Mouse (Mus musculus) embryonic facial prominence, embryonic 15.5 days (tissue): ENCODE results near the gene Nktr. TPM values are rescaled to one million over a fixed set of nuclear protein-coding genes. Genes with fewer than 3 reads are reported as not detected.

Experiments
- ATAC-seq: fragments of 200-750 bp; cut with Nextera tagmentation; 2 replicates; pipeline ENCODE4 v1.8.0; 2017; ENCODE audit warnings: low read depth, moderate TSS enrichment; ENCODE audit not compliant: insufficient number of reproducible peaks, low FRiP score, low TSS enrichment
- H3K27ac ChIP-seq: fragments of 300-500 bp; sonication (generic); replicated peaks from 2 replicates; pipeline ENCODE4 v1.5.1; 2015; ENCODE audit warnings: mild to moderate bottlenecking, inconsistent platforms
- H3K27me3 ChIP-seq: fragments of 300-500 bp; sonication (generic); 2 replicates; pipeline ENCODE4 v1.6.1; 2015; ENCODE audit warnings: inconsistent platforms
- H3K36me3 ChIP-seq: fragments of 300-500 bp; sonication (generic); 2 replicates; pipeline ENCODE4 v1.6.1; 2015; ENCODE audit warnings: mild to moderate bottlenecking, inconsistent platforms
- H3K4me1 ChIP-seq: fragments of 300-500 bp; sonication (generic); 2 replicates; pipeline ENCODE4 v1.6.1; 2015; ENCODE audit warnings: inconsistent platforms
- H3K4me2 ChIP-seq: fragments of 300-500 bp; sonication (generic); replicated peaks from 2 replicates; pipeline ENCODE4 v1.6.1; 2015; ENCODE audit warnings: mild to moderate bottlenecking, inconsistent platforms
- H3K4me3 ChIP-seq: fragments of 300-500 bp; sonication (generic); replicated peaks from 2 replicates; pipeline ENCODE4 v1.5.1; 2015; ENCODE audit warnings: mild to moderate bottlenecking, inconsistent platforms
- H3K9ac ChIP-seq: fragments of 300-500 bp; sonication (generic); 2 replicates; pipeline ENCODE4 v1.6.1; 2015; ENCODE audit warnings: inconsistent platforms
- H3K9me3 ChIP-seq: fragments of 300-500 bp; sonication (generic); replicated peaks from 2 replicates; pipeline ENCODE4 v1.6.1; 2016; ENCODE audit warnings: inconsistent platforms
- WGBS: fragments of 180-500 bp; shearing (Covaris S2); methylation state at CpG from one replicate; pipeline ENCODE4 v1.1.7; 2015; 5-methylcytosine and 5-hydroxymethylcytosine counted together
- polyA plus RNA-seq: library from polyadenylated mRNA; unstranded; fragments of >200 nt; fragmentation: Nextera tagmentation; extraction: Ambion mirVana; gene quantifications from 2 replicates; pipeline ENCODE4 v1.2.1, GENCODE M21; 2015

Nktr gene
- polyA plus RNA-seq, 1 experiment from 2014 or later, result 66.5 TPM

DNA sequence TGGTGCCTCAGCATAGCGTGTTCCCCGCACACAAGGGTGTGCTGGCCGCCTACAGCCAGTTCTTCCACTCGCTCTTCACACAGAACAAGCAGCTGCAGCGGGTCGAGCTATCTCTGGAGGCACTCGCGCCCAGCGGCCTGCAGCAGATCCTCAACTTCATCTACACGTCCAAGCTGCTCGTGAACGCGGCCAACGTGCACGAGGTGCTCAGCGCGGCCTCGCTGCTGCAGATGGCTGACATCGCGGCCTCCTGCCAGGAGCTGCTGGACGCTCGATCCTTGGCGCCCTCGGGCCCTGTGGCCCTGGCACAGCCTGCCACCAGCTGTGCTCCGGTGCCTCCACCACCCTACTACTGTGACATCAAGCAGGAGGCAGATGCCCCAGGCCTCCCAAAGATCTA is 43.8 kb downstream of the Nktr start:
- Histone ChIP-seq H3K9ac (no peak overlapping the region), H3K27ac (no peak overlapping the region), H3K27me3 (no peaks in the 10 kb centered on the region), H3K9me3 (no peaks in the 10 kb centered on the region), H3K36me3 (peaks cover 55% of the 10 kb centered on the region), H3K4me3 (no peak overlapping the region), H3K4me1 (peaks cover 62% of the 10 kb centered on the region), H3K4me2 (no peak overlapping the region)
- ATAC-seq, result no peak
- WGBS, result 88% methylated on average over 25 of the region's 25 CpGs

GRCm38 (mm10) chr9:121763716-121764115 is 44.7 kb downstream of the Nktr start:
- no peak overlapping the region for H3K27ac ChIP-seq
- H3K4me3 ChIP-seq, result no peak overlapping the region
- no peak overlapping the region for H3K9ac ChIP-seq
- WGBS, result 86% methylated on average over 19 of the region's 19 CpGs
- H3K4me1 ChIP-seq, result peaks cover 58% of the 10 kb centered on the region
- H3K4me2 ChIP-seq, result no peak overlapping the region
- H3K27me3 ChIP-seq, result no peaks in the 10 kb centered on the region
- no peak for ATAC-seq
- H3K9me3 ChIP-seq, result no peaks in the 10 kb centered on the region
- H3K36me3 ChIP-seq, result peaks cover 61% of the 10 kb centered on the region

GRCm38 (mm10) chr9:121765166-121765855 is 46.3 kb downstream of the Nktr start:
- H3K4me3 ChIP-seq, result no peak overlapping the region
- H3K27me3 ChIP-seq, result no peaks in the 10 kb centered on the region
- H3K9me3 ChIP-seq, result no peaks in the 10 kb centered on the region
- H3K27ac ChIP-seq, result 0 out of 2 replicates have a peak overlapping the region, but pooled peaks have one; percentile 22
- peaks cover 61% of the 10 kb centered on the region for H3K36me3 ChIP-seq
- WGBS, result 81% methylated on average over 16 of the region's 16 CpGs
- ATAC-seq, result no peak
- H3K9ac ChIP-seq, result no peak overlapping the region
- peaks cover 55% of the 10 kb centered on the region for H3K4me1 ChIP-seq
- H3K4me2 ChIP-seq, result no peak overlapping the region

GRCm38 (mm10) chr9:121772412-121772811 is 53.4 kb downstream of the Nktr start:
- ATAC-seq, result no peak
- Histone ChIP-seq H3K9ac (no peak overlapping the region), H3K4me3 (no peak overlapping the region), H3K27me3 (peaks cover 13% of the 10 kb centered on the region), H3K9me3 (no peaks in the 10 kb centered on the region), H3K36me3 (peaks cover 9% of the 10 kb centered on the region), H3K4me1 (peaks cover 13% of the 10 kb centered on the region), H3K27ac (no peak overlapping the region), H3K4me2 (no peak overlapping the region)
- 62% methylated on average over 5 of the region's 5 CpGs for WGBS

DNA sequence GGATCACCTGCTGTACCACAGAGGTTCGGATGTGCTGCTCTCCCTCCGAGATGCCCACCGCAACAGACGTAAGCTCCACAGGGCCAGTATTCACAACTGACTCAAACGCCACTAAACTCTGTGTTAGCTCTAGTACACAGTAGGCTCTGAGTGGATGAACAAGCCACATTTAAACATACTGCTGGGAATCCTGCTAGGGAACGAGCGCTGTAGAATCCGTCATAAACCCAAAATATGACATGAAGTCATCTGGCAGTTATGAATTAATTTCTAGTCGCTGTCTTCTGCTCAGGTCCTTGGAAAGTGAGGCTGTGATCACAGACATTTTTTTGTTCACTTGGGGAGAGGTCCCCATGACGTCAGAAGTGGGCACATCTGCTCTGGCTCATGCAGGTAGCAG is 57.0 kb downstream of the Nktr start:
- no peak for ATAC-seq
- no peak overlapping the region for H3K27ac ChIP-seq
- no peak overlapping the region for H3K4me3 ChIP-seq
- 79% methylated on average over 10 of the region's 10 CpGs for WGBS
- H3K9me3 ChIP-seq, result no peaks in the 10 kb centered on the region
- no peak overlapping the region for H3K9ac ChIP-seq
- no peaks in the 10 kb centered on the region for H3K36me3 ChIP-seq
- H3K4me2 ChIP-seq, result no peak overlapping the region
- peaks cover 11% of the 10 kb centered on the region for H3K4me1 ChIP-seq
- H3K27me3 ChIP-seq, result peaks cover 34% of the 10 kb centered on the region

GRCm38 (mm10) chr9:121776511-121776910 is 57.5 kb downstream of the Nktr start:
- H3K4me2 ChIP-seq, result no peak overlapping the region
- WGBS, result 65% methylated on average over 7 of the region's 7 CpGs
- no peak overlapping the region for H3K27ac ChIP-seq
- H3K9ac ChIP-seq, result no peak overlapping the region
- H3K27me3 ChIP-seq, result peaks cover 34% of the 10 kb centered on the region
- H3K4me3 ChIP-seq, result no peak overlapping the region
- H3K4me1 ChIP-seq, result peaks cover 11% of the 10 kb centered on the region
- no peaks in the 10 kb centered on the region for H3K9me3 ChIP-seq
- H3K36me3 ChIP-seq, result no peaks in the 10 kb centered on the region
- ATAC-seq, result no peak

DNA sequence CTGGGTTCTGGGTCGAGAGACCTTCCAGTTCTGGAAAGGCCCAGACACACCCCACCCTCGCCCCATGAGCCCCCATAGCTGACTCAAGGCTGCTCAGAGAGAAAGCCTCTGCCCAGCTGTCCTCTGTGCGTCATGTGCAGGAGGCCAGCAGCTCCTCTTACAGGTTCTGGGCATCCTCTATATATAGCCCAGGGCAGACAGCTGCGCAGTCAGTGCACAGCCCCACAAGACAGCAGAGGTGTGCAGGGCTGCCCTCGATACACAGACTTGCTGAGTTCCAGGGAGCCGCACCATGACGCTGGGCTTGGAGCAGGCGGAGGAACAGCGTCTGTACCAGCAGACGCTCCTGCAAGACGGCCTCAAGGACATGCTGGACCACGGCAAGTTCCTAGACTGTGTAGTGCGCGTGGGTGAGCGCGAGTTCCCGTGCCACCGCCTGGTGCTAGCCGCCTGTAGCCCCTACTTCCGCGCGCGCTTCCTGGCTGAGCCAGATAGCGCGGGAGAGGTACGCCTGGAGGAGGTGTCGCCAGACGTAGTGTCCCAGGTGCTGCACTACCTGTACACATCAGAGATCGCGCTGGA is 58.6 kb downstream of the Nktr start, which contains the start of gene Klhl40:
Gene Klhl40 (plus strand): TSS at position 124 of the 582 bp plus-strand sequence.
- H3K9ac ChIP-seq, result no peak within 1 kb of the TSS
- H3K27ac ChIP-seq, result no peak within 1 kb of the TSS; the same call in 1 of the 2 replicates
- peaks cover 34% of the 10 kb centered on the region for H3K27me3 ChIP-seq

DNA sequence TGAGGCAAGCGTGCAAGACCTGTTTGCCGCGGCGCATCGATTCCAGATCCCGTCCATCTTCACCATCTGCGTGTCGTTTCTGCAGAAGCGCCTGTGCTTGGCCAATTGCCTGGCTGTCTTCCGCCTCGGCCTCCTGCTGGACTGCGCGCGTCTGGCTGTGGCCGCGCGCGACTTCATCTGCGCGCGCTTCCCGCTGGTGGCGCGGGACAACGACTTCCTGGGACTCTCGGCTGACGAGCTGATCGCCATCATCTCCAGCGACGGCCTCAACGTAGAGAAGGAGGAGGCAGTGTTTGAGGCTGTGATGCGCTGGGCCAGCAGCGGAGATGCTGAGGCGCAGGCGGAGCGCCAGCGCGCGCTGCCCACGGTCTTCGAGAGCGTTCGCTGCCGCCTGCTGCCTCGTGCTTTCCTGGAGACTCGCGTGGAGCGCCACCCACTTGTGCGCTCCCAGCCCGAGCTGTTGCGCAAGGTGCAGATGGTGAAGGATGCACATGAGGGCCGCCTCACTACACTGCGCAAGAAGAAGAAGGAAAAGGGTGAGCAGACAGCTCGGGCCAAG is 59.2 kb downstream of the Nktr start:
- WGBS, result 14% methylated on average over 54 of the region's 54 CpGs
- Histone ChIP-seq H3K4me2 (peak overlapping the region; percentile 56), H3K4me1 (peaks cover 11% of the 10 kb centered on the region), H3K4me3 (peak overlapping the region; percentile 35), H3K36me3 (no peaks in the 10 kb centered on the region), H3K9me3 (no peaks in the 10 kb centered on the region), H3K9ac (no peak overlapping the region), H3K27ac (no peak overlapping the region), H3K27me3 (peaks cover 34% of the 10 kb centered on the region)
- ATAC-seq, result no peak

More for the DNA sequence above, 58.6 kb downstream of the Nktr start, which contains the start of gene Klhl40:
- Histone ChIP-seq H3K9me3 (no peaks in the 10 kb centered on the region), H3K4me2 (peak within 1 kb of the TSS; percentile 56), H3K36me3 (no peaks in the 10 kb centered on the region), H3K4me1 (peaks cover 11% of the 10 kb centered on the region), H3K4me3 (peak within 1 kb of the TSS; percentile 35)
- ATAC-seq, result peak; percentile 77
- 17% methylated on average over 30 of the region's 30 CpGs for WGBS

- Histone ChIP-seq H3K9ac (no peak overlapping the region), H3K27ac (no peak overlapping the region), H3K4me1 (no peaks in the 10 kb centered on the region), H3K9me3 (no peaks in the 10 kb centered on the region), H3K4me2 (no peak overlapping the region), H3K27me3 (no peaks in the 10 kb centered on the region; the same call in 1 of the 2 replicates), H3K4me3 (no peak overlapping the region), H3K36me3 (no peaks in the 10 kb centered on the region)
- ATAC-seq, result no peak
- WGBS, result 84% methylated on average over 12 of the region's 12 CpGs
Observed at GRCm38 (mm10) chr9:121784801-121785200, 65.8 kb downstream of the Nktr start.

GRCm38 (mm10) chr9:121785261-121785660 is 66.3 kb downstream of the Nktr start:
- H3K27me3 ChIP-seq, result no peaks in the 10 kb centered on the region
- 82% methylated on average over 8 of the region's 8 CpGs for WGBS

GRCm38 (mm10) chr9:121786359-121786758 is 67.4 kb downstream of the Nktr start:
- Histone ChIP-seq H3K9me3 (no peaks in the 10 kb centered on the region), H3K27me3 (peaks cover 2% of the 10 kb centered on the region; the same call in 1 of the 2 replicates), H3K4me3 (no peak overlapping the region), H3K4me1 (no peaks in the 10 kb centered on the region), H3K9ac (no peak overlapping the region), H3K4me2 (no peak overlapping the region), H3K27ac (no peak overlapping the region), H3K36me3 (no peaks in the 10 kb centered on the region)
- 79% methylated on average over 2 of the region's 2 CpGs for WGBS
- no peak for ATAC-seq

More at GRCm38 (mm10) chr9:121785261-121785660, 66.3 kb downstream of the Nktr start:
- Histone ChIP-seq H3K9me3 (no peaks in the 10 kb centered on the region), H3K4me2 (no peak overlapping the region), H3K9ac (no peak overlapping the region), H3K4me1 (no peaks in the 10 kb centered on the region), H3K4me3 (no peak overlapping the region), H3K36me3 (no peaks in the 10 kb centered on the region), H3K27ac (no peak overlapping the region)
- ATAC-seq, result no peak
